Mouse (Mus musculus): ENCODE data around the gene Krtap10-10.

Gene Krtap10-10

DNA sequence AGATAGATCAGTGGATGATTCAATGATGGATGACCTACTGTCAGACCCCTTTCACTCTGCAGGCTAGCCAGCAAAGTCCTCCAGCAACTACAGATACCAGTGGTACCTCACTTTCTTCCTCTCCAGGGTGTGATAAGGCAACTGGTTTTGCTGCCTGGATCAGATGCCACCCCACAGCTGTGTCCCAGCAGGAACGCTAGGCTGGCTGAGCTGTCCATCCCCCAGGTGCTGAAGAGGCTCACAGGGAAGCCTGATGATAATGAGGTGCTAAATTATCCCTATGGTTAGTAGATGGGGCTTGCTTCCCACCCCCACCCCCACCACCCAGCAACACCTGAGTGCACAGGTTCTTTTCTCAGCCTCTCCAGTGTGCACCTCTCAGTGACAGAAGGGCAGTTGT lies 31.8 kb downstream of the Krtap10-10 start:
- no peak for DNase-seq (ENCODE audit: low read depth, low spot score)

GRCm38 (mm10) chr10:77869651-77870050 lies 33.9 kb downstream of the Krtap10-10 start:
- DNase-seq (ENCODE audit: low read depth, low spot score), result no peak

DNA sequence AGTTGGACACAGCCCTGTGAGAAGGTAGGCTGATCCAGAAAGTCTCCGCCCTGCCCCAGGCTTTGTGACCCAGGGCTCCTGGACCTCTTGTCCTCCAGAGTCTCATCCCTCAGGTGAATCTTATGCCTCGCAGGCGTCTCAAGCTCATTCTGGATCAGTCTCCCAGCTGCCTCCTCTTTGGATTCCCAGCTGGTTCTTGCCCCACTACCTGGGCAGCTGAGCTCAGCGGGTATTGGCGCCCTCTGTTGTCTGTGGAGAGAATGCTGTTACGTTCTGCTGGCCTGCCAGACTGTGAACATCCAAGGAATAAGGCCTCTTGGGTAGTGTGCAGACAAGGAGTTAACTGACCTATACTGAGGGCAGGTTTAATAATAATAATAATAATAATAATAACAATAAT lies 43.2 kb downstream of the Krtap10-10 start:
- DNase-seq (ENCODE audit: low read depth, low spot score), result no peak

- DNase-seq (ENCODE audit: low read depth, low spot score), result no peak
These were observed 44.6 kb downstream of the Krtap10-10 start for GRCm38 (mm10) chr10:77880305-77880704.

- no peak for DNase-seq (ENCODE audit: low read depth, low spot score)
These were observed 46.8 kb downstream of the Krtap10-10 start for GRCm38 (mm10) chr10:77882553-77882952.

- no peak for DNase-seq (ENCODE audit: low read depth, low spot score)
These were observed 50.4 kb downstream of the Krtap10-10 start for GRCm38 (mm10) chr10:77886007-77886747.
